Mouse (Mus musculus) colon, adult 2 months (tissue): ENCODE results near the gene Vmn1r117. TPM values are rescaled to one million over a fixed set of nuclear protein-coding genes. Genes with fewer than 3 reads are reported as not detected.

ENCODE experiments used
- polyA plus RNA-seq: library from polyadenylated mRNA; depleted of rRNA; stranded (reverse); fragments of >200 nt; gene quantifications from 2 replicates; pipeline ENCODE4 v1.2.3, GENCODE M21; 2012; rRNA removed

Vmn1r117 gene
- not detected in 2 replicates for polyA plus RNA-seq

GRCm38 (mm10) chr7:20884021-20884420 lies at the start of gene Vmn1r117:
Vmn1r117 (minus strand) TSS chr7:20884121.

GRCm38 (mm10) chr7:20912247-20912646 lies 28.3 kb upstream of the Vmn1r117 start, which contains the start of gene Vmn1r118:
Vmn1r118 (minus strand) TSS chr7:20912347.

GRCm38 (mm10) chr7:20871956-20872355 lies 12.0 kb downstream of the Vmn1r117 start, which contains the start of gene Vmn1r116:
Vmn1r116 (plus strand) TSS chr7:20872256.

GRCm38 (mm10) chr7:20844885-20845284 lies 39.0 kb downstream of the Vmn1r117 start, which contains the start of gene Vmn1r115:
Vmn1r115 (minus strand) TSS chr7:20844985.

Other genes starting within 250 kb of the Vmn1r117 start
- not detected in 2 replicates for gene Vmn1r107, start 215.2 kb downstream of the Vmn1r117 start, polyA plus RNA-seq
- gene Vmn1r111, start 180.9 kb downstream of the Vmn1r117 start, polyA plus RNA-seq, result not detected in 2 replicates
- not detected in 2 replicates for gene Gm10668, start 153.5 kb downstream of the Vmn1r117 start, polyA plus RNA-seq
- not detected in 2 replicates for gene Vmn1r112, start 112.9 kb downstream of the Vmn1r117 start, polyA plus RNA-seq
- gene Vmn1r113, start 96.8 kb downstream of the Vmn1r117 start, polyA plus RNA-seq, result not detected in 2 replicates
- not detected in 2 replicates for gene Vmn1r114, start 71.9 kb downstream of the Vmn1r117 start, polyA plus RNA-seq
- gene Vmn1r115, start 39.1 kb downstream of the Vmn1r117 start, polyA plus RNA-seq, result not detected in 2 replicates
- gene Vmn1r116, start 11.9 kb downstream of the Vmn1r117 start, polyA plus RNA-seq, result not detected in 2 replicates
- not detected in 2 replicates for gene Vmn1r118, start 28.2 kb upstream of the Vmn1r117 start, polyA plus RNA-seq
- gene Vmn1r119, start 128.3 kb upstream of the Vmn1r117 start, polyA plus RNA-seq, result not detected in 2 replicates
- gene Vmn1r120, start 169.7 kb upstream of the Vmn1r117 start, polyA plus RNA-seq, result not detected in 2 replicates
- not detected in 2 replicates for gene Vmn1r121, start 214.4 kb upstream of the Vmn1r117 start, polyA plus RNA-seq